Mouse (Mus musculus): ENCODE data around the gene Acvr1b. TPM values are rescaled to one million over a fixed set of nuclear protein-coding genes. Genes with fewer than 3 reads are reported as not detected.

Acvr1b gene
- total RNA-seq, 2 experiments from 2014 or later, result 71.3 to 79.6 TPM

Small RNAs within 50 kb of the gene (microRNA-seq; reads per million reads assigned to microRNA genes)
- gene Mir6962, result 4.5 to 5.1 reads per million in 2 experiments

Other genes starting within 250 kb of the Acvr1b start
- not detected for gene Gm47841, start 126.7 kb upstream of the Acvr1b start, total RNA-seq (2021)
- 1 to 10 TPM; 1.1 to 1.2 TPM for gene Fignl2, start 95.5 kb upstream of the Acvr1b start, total RNA-seq (2021)
- gene Ankrd33, start 58.3 kb upstream of the Acvr1b start, total RNA-seq (2021), result not detected
- gene Acvrl1, start 45.5 kb upstream of the Acvr1b start, total RNA-seq (2021), result 10 to 100 TPM; 11.9 to 12.0 TPM
- gene Grasp, start 50.1 kb downstream of the Acvr1b start, total RNA-seq (2021), result 10 to 100 TPM; 53.4 to 55.2 TPM
- 10 to 100 TPM; 34.5 to 54.4 TPM for gene Nr4a1, start 80.2 kb downstream of the Acvr1b start, total RNA-seq (2021)
- 10 to 100 TPM; 45.9 to 47.3 TPM for gene Atg101, start 110.2 kb downstream of the Acvr1b start, total RNA-seq (2021)
- under 1 TPM; 0.28 to 0.69 TPM for gene 6030408B16Rik, start 119.1 kb downstream of the Acvr1b start, total RNA-seq (2021)
- gene Krt80, start 196.1 kb downstream of the Acvr1b start, total RNA-seq (2021), result under 1 TPM in 1 of 2 experiments, not detected in 1; 0.10 TPM
- gene Krt7, start 237.0 kb downstream of the Acvr1b start, total RNA-seq (2021), result not detected